Mouse (Mus musculus) forebrain, embryonic 11.5 days (tissue): ENCODE measurements around the gene Ctxn1. TPM values are rescaled to one million over a fixed set of nuclear protein-coding genes. Genes with fewer than 3 reads are reported as not detected.

ENCODE experiments used
- ATAC-seq: fragments of 200-750 bp; cut with Nextera tagmentation; replicated peaks from 2 replicates; pipeline ENCODE4 v1.8.0; 2017; ENCODE audit warnings: moderate TSS enrichment; ENCODE audit not compliant: low FRiP score
- DNase-seq: peaks from one replicate; pipeline ENCODE4 v3.0.0-alpha.2; 2017; ENCODE audit warnings: low spot score
- H3K27ac ChIP-seq: fragments of 300-500 bp; sonication (generic); 2 replicates; pipeline ENCODE4 v1.5.1; 2014; ENCODE audit warnings: low read depth, low read length
- H3K27me3 ChIP-seq: fragments of 300-500 bp; sonication (generic); 2 replicates; pipeline ENCODE4 v1.6.1; 2014; ENCODE audit warnings: mild to moderate bottlenecking, low read length, mixed read lengths; ENCODE audit not compliant: control insufficient read depth, insufficient read depth
- H3K36me3 ChIP-seq: fragments of 300-500 bp; sonication (generic); 2 replicates; pipeline ENCODE4 v1.6.1; 2014; ENCODE audit warnings: mild to moderate bottlenecking, low read length, moderate library complexity, mixed read lengths; ENCODE audit not compliant: control insufficient read depth, insufficient read depth
- H3K4me1 ChIP-seq: fragments of 300-500 bp; sonication (generic); replicated peaks from 2 replicates; pipeline ENCODE4 v1.6.1; 2014; ENCODE audit warnings: low read length, mixed read lengths; ENCODE audit not compliant: control insufficient read depth, insufficient read depth
- H3K4me2 ChIP-seq: fragments of 300-500 bp; sonication (generic); 2 replicates; pipeline ENCODE4 v1.6.1; 2014; ENCODE audit warnings: low read depth, mild to moderate bottlenecking, low read length, moderate library complexity, mixed read lengths; ENCODE audit not compliant: severe bottlenecking
- H3K4me3 ChIP-seq: fragments of 300-500 bp; sonication (generic); 2 replicates; pipeline ENCODE4 v1.5.1; 2014; ENCODE audit warnings: low read depth, low read length
- H3K9ac ChIP-seq: fragments of 300-500 bp; sonication (generic); 2 replicates; pipeline ENCODE4 v1.6.1; 2014; ENCODE audit warnings: low read length
- H3K9me3 ChIP-seq: fragments of 300-500 bp; sonication (generic); 2 replicates; pipeline ENCODE4 v1.6.1; 2016; ENCODE audit warnings: low read length, mixed read lengths; ENCODE audit not compliant: control insufficient read depth
- WGBS: fragments of 180-500 bp; shearing (Covaris S2); extraction: QIAGEN DNeasy Blood & Tissue Kit; methylation state at CpG from one replicate; pipeline ENCODE4 v1.1.7; 2014; 5-methylcytosine and 5-hydroxymethylcytosine counted together
- polyA plus RNA-seq: library from polyadenylated mRNA; unstranded; fragments of >200 nt; fragmentation: Nextera tagmentation; extraction: Ambion mirVana; gene quantifications from 2 replicates; pipeline ENCODE4 v1.2.1, GENCODE M21; 2014

Ctxn1 gene
- polyA plus RNA-seq = 153 and 167 TPM in 2 replicates

DNA sequence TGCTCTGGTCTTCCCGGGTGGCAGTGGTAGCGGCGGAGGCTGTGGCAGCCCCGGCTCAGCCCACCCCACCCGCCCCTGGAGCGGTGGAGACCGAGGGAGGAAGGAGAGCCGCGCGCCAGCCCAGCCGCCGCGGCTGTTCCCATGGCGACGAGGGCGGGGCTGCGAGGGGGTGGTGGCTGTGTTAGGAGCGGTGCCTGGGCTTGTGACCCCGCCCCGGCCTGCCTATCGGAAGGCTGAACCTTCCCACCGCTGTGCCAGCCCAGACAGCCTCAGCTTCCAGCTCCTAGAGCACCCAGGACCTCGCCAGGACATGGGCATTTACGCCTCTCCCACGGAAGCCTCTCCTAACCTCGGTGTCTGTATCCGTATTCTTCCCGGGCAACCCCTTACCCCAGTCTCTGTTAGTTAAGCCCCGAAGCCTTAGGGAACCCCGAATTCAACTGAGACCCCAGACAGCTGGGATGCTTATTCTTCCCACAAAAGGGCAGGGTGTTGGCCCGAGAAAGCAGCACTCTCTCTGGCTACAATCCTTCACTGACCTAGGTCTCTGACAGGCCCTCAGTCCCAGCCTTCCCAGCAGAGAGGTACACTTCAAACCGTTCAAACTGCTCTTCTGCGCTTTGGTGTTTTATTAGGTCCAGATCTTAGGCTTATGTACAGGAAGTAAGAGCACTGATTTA is at the start of gene Ctxn1:
Gene Ctxn1 (minus strand): TSS at position 150 of the 680 bp plus-strand sequence.
- H3K9ac ChIP-seq = peak within 1 kb of the TSS; percentile 86
- peak; percentile 98 for DNase-seq
- WGBS = 7% methylated on average over 32 of the region's 33 CpGs
- peak within 1 kb of the TSS; percentile 96 for H3K27ac ChIP-seq
- ATAC-seq = peak; percentile 92
- H3K4me2 ChIP-seq = peak within 1 kb of the TSS; percentile 85
- no peaks in the 10 kb centered on the region for H3K27me3 ChIP-seq
- peak within 1 kb of the TSS; percentile 82 for H3K4me3 ChIP-seq
- peaks cover 21% of the 10 kb centered on the region for H3K4me1 ChIP-seq
- peaks cover 4% of the 10 kb centered on the region; the same call in 1 of the 2 replicates for H3K36me3 ChIP-seq
- H3K9me3 ChIP-seq = no peaks in the 10 kb centered on the region

DNA sequence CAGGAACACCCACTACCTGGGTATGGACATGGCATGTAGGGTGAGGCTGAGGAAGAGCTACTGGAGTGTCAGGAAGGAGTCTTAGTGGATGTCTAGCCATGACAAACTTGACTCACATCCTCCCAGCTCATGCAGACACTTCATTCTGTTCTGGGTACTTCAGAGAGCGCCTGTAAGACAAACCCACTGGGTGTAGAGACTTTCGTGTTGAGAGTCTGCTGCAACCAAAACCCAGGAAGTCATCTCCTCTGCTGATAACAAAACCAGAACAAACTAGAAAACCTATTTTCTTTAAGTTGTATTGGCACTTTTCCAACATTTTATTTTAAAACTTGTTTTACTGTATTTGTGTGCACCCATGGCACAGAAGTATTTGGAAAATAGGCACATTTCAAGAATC is 46.8 kb upstream of the Ctxn1 start:
- no peak overlapping the region for H3K9ac ChIP-seq
- H3K27ac ChIP-seq = no peak overlapping the region
- no peaks in the 10 kb centered on the region for H3K4me1 ChIP-seq
- DNase-seq = peak; percentile 2
- H3K27me3 ChIP-seq = no peaks in the 10 kb centered on the region
- WGBS = 93% methylated on average over 2 of the region's 2 CpGs
- H3K4me3 ChIP-seq = no peak overlapping the region
- H3K9me3 ChIP-seq = no peaks in the 10 kb centered on the region
- H3K4me2 ChIP-seq = no peak overlapping the region
- H3K36me3 ChIP-seq = peaks cover 21% of the 10 kb centered on the region; the same call in 1 of the 2 replicates
- no peak for ATAC-seq

DNA sequence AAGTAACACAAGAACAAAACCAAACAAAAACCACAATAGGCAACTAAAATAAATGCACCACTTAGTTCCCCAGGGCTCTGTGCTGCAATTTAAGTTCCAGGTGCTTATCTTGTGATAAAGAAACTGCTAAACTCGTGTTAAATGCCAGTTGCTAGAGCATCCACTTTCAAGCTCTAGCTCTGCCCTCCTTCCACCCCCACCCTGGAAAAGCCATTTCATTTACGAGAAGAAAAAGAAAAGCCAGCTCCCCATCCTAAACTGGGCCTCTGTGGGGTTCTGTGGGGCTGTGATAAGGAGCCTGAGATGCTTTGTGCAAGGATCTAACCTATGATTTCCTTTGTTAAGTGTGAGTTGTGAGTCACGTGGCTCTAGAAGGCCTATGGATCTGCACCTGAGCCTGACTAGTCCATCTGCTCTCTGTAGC is 45.1 kb upstream of the Ctxn1 start:
- H3K4me2 ChIP-seq = no peak overlapping the region
- H3K4me3 ChIP-seq = no peak overlapping the region
- ATAC-seq = no peak
- DNase-seq = peak; percentile 2
- H3K9me3 ChIP-seq = no peaks in the 10 kb centered on the region
- no peak overlapping the region for H3K9ac ChIP-seq
- H3K4me1 ChIP-seq = no peaks in the 10 kb centered on the region
- no peaks in the 10 kb centered on the region for H3K27me3 ChIP-seq
- peaks cover 21% of the 10 kb centered on the region; the same call in 1 of the 2 replicates for H3K36me3 ChIP-seq
- H3K27ac ChIP-seq = no peak overlapping the region
- 82% methylated on average over 3 of the region's 3 CpGs for WGBS

DNA sequence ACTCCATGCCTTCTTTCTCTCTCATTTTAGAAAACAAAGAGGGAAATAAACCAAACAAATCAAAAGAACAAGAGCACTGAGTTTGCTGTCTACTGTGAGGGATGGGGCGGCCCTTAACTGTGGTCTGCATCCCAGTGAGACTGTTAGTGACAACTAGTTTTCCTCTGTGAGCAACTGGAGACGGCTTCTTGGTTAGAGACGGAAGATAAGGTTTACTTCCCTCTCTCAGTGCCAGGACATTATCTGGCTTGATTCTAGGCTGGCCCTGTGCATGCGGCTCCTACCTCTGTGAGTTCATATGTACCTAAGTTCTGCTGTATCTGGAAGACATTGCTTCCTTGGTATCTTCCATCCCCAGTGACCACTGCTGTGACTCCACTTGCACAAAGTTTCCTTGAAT is 38.7 kb upstream of the Ctxn1 start:
- Histone ChIP-seq H3K9me3 (no peaks in the 10 kb centered on the region), H3K27me3 (no peaks in the 10 kb centered on the region), H3K36me3 (peaks cover 16% of the 10 kb centered on the region; the same call in 1 of the 2 replicates), H3K9ac (no peak overlapping the region), H3K4me3 (no peak overlapping the region), H3K4me2 (no peak overlapping the region), H3K27ac (no peak overlapping the region), H3K4me1 (no peaks in the 10 kb centered on the region)
- peak; percentile 22 for DNase-seq
- WGBS = 93% methylated on average over 4 of the region's 4 CpGs
- ATAC-seq = no peak

DNA sequence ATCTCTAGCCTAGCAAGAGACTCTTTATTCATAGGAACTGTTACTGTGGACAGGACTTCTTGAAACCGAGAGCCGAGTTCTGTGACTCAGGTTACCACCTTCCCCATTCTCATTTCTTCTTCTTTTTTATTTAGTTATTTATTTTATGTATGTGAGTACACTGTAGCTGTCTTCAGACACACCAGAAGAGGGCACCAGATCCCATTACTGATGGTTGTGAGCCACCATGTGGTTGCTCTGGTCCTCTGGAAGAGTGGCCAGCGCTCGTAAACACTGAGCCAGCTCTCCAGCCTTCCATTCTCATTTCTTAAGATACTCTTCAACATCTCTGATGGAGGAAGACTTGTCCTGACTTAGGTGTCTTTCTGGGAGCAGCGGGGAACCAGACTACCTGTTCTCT is 33.7 kb upstream of the Ctxn1 start:
- WGBS = 92% methylated on average over 5 of the region's 5 CpGs
- H3K36me3 ChIP-seq = peaks cover 11% of the 10 kb centered on the region; the same call in 1 of the 2 replicates
- H3K27ac ChIP-seq = no peak overlapping the region

DNA sequence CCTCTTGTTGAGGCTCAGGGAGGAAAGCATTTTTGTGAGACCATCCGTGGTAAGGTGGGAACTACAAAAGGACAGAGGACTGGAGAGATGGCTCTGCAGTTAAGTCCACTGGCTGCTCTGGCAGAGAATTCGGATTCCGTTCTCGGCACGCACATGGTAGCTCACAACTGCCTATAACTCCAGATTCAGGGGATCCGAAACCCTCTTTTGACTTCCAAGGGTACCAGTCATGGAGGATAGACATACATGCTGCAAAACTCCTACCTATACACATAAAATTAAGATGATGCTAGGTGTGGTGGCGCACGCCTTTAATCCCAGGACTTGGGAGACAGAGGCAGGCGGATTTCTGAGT is 17.0 kb upstream of the Ctxn1 start:
- 33% methylated on average over 9 of the region's 9 CpGs for WGBS
- H3K9ac ChIP-seq = peak overlapping the region; percentile 83

More for the DNA sequence above, 33.7 kb upstream of the Ctxn1 start:
- no peak overlapping the region for H3K9ac ChIP-seq
- H3K9me3 ChIP-seq = no peaks in the 10 kb centered on the region
- no peaks in the 10 kb centered on the region for H3K27me3 ChIP-seq
- no peaks in the 10 kb centered on the region for H3K4me1 ChIP-seq
- no peak for DNase-seq
- no peak overlapping the region for H3K4me3 ChIP-seq
- H3K4me2 ChIP-seq = no peak overlapping the region
- no peak for ATAC-seq

DNA sequence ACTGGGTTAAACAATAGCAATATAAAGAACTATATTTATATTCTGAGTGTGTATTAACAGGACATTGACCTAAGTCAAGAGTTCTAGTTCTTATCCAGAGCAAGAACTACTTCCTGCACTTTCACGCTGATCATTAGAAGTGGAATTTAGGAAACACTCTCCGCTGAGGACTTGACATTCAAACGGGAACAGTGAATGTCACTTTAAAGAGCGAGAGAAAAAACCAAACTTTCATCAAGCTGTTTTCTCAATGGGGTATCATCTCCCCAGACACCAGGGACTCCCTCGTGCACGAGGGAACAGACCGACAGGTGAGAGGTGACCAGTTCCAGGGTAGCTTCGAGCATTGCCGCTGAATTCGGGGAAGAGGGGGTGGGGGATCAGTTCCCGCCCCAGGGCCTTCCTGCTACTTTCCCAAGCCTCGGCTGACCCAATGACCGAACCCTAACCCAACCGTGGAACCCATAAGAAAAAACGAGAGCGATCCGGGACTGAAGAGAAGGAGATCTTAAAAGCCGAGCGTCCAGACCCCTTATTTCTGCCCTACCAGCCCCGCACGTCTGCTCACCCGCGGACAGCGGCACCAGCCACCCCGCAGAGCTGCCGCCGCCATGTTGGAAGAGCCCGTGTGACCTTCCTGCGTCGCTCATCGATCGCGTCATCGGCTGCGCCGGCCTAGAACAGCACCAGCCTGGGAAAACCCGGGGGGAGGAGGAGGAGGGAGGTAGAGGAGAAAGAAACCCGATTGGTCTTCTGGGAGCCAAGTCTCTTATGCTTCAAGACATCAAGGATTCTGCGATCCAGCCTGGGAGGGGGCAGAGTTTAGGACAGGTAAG is 16.4 kb upstream of the Ctxn1 start, which contains the start of gene Timm44:
Gene Timm44 (minus strand): TSS at position 639 of the 836 bp plus-strand sequence.
- Histone ChIP-seq H3K36me3 (no peaks in the 10 kb centered on the region; the same call in 1 of the 2 replicates), H3K27ac (no peak within 1 kb of the TSS), H3K4me2 (peak within 1 kb of the TSS; percentile 60), H3K4me3 (peak within 1 kb of the TSS; percentile 78), H3K9ac (peak within 1 kb of the TSS; percentile 83), H3K27me3 (no peaks in the 10 kb centered on the region), H3K9me3 (no peaks in the 10 kb centered on the region), H3K4me1 (0 out of 2 replicates have a peak, but pooled peaks cover 2% of the 10 kb centered on the region)
- peak; percentile 98 for ATAC-seq
- WGBS = under 1% methylated on average over 39 of the region's 39 CpGs
- peak; percentile 97 for DNase-seq

More for the DNA sequence above, 17.0 kb upstream of the Ctxn1 start:
- Histone ChIP-seq H3K4me2 (peak overlapping the region; percentile 60), H3K4me3 (peak overlapping the region; percentile 78), H3K9me3 (no peaks in the 10 kb centered on the region), H3K4me1 (0 out of 2 replicates have a peak, but pooled peaks cover 2% of the 10 kb centered on the region), H3K27ac (no peak overlapping the region), H3K27me3 (no peaks in the 10 kb centered on the region), H3K36me3 (no peaks in the 10 kb centered on the region; the same call in 1 of the 2 replicates)
- no peak for DNase-seq
- no peak for ATAC-seq

DNA sequence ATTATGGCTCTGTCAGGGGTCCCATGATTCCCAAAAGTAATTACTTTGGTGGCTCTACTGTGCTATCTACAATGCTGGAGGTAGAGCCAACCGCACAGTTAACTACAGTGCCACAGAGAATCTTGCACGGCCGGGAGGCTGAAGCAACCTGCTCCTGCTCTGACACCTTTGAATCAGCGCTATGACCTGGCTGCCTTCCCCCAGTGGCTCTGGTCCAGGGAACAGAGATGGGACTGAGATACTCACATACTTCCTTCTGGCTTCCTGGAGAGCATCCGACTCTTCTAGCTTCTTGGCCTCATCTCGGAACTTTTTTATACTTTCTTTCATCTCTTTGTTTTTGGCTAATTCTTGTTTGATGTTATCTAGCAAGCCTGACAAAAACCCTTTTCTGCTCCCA is 10.5 kb upstream of the Ctxn1 start:
- H3K27ac ChIP-seq = no peak overlapping the region
- no peak overlapping the region for H3K9ac ChIP-seq
- ATAC-seq (no peak), DNase-seq (no peak)
- H3K4me3 ChIP-seq = no peak overlapping the region
- no peaks in the 10 kb centered on the region for H3K9me3 ChIP-seq
- no peak overlapping the region for H3K4me2 ChIP-seq
- 96% methylated on average over 6 of the region's 6 CpGs for WGBS
- H3K4me1 ChIP-seq = no peaks in the 10 kb centered on the region
- peaks cover 13% of the 10 kb centered on the region for H3K36me3 ChIP-seq
- no peaks in the 10 kb centered on the region for H3K27me3 ChIP-seq
